Mouse (Mus musculus) G1E (cell line): ENCODE results near the gene Dpp4. TPM values are rescaled to one million over a fixed set of nuclear protein-coding genes. Genes with fewer than 3 reads are reported as not detected.

ENCODE experiments used
- ATAC-seq: 2 replicates; pipeline ENCODE4 v1.8.0; 2016; ENCODE audit warnings: mild to moderate bottlenecking; ENCODE audit not compliant: insufficient number of reproducible peaks, poor library complexity, low FRiP score, severe bottlenecking; ENCODE audit errors: extremely low read depth
- DNase-seq: peaks from one replicate; pipeline ENCODE4 v3.0.0; 2012; ENCODE audit warnings: low spot score
- H3K27me3 ChIP-seq: 2 replicates; pipeline ENCODE4 v1.6.1; 2012; ENCODE audit warnings: mild to moderate bottlenecking, low read length, inconsistent platforms; ENCODE audit not compliant: insufficient read depth
- H3K36me3 ChIP-seq: replicated peaks from 2 replicates; pipeline ENCODE3; 2012; ENCODE audit warnings: mild to moderate bottlenecking, inconsistent platforms
- H3K4me1 ChIP-seq: 2 replicates; pipeline ENCODE4 v1.6.1; 2012; ENCODE audit warnings: low read depth, low read length, inconsistent platforms, mixed read lengths; ENCODE audit not compliant: insufficient read depth
- H3K4me3 ChIP-seq: 2 replicates; pipeline ENCODE4 v1.5.1; 2012; ENCODE audit warnings: low read depth, mild to moderate bottlenecking, inconsistent platforms, low read length, moderate library complexity, mixed read lengths
- H3K9me3 ChIP-seq: replicated peaks from 2 replicates; pipeline ENCODE4 v1.6.1; 2012; ENCODE audit warnings: inconsistent platforms
- CTCF ChIP-seq: IDR thresholded peaks from 2 replicates; pipeline ENCODE4 v1.5.1; 2012; ENCODE audit warnings: low read depth, low read length, inconsistent platforms, mixed read lengths
- GATA1 ChIP-seq: IDR thresholded peaks from 2 replicates; pipeline ENCODE4 v1.6.1; 2012; ENCODE audit warnings: borderline replicate concordance, low read length, inconsistent platforms, mixed read lengths
- GATA2 ChIP-seq: IDR thresholded peaks from 2 replicates; pipeline ENCODE4 v1.6.1; 2012; ENCODE audit warnings: low read depth, low read length, inconsistent platforms, borderline replicate concordance
- POLR2AphosphoS5 ChIP-seq: IDR thresholded peaks from 2 replicates; pipeline ENCODE4 v1.6.1; 2012; ENCODE audit warnings: low read depth, low read length, inconsistent platforms; ENCODE audit not compliant: insufficient replicate concordance
- TAL1 ChIP-seq: conservative IDR thresholded peaks from 2 replicates; pipeline ENCODE4 v1.6.1; 2012; ENCODE audit warnings: low read depth, low read length, inconsistent platforms, mixed read lengths
- polyA plus RNA-seq: library from polyadenylated mRNA; stranded (reverse); fragments of >175 nt; gene quantifications from 2 replicates; pipeline ENCODE4 v1.2.3, GENCODE M21; 2012
- total RNA-seq, 2 experiments: library from RNA; stranded (forward) in 1 of 2; stranded (reverse) in 1 of 2; fragments of 200-1000 nt in 1 of 2; fragments of >200 nt in 1 of 2; fragmentation: Nextera tagmentation in 1 of 2; gene quantifications; 2 replicates each; pipeline ENCODE4 v1.2.3; 2014 to 2017

Gene Dpp4
- total RNA-seq (2014; fragmentation: Nextera tagmentation) (2.3 and 5.2 TPM in 2 replicates), total RNA-seq (2017) (0.27 and 0.70 TPM in 2 replicates), polyA plus RNA-seq (0.04 TPM in 2 replicates)

- peaks cover 19% of the 10 kb centered on the region for H3K4me1 ChIP-seq
- ATAC-seq (no peak), DNase-seq (no peak)
- peak within 1 kb of the TSS; percentile 63 for H3K4me3 ChIP-seq
- peaks cover 11% of the 10 kb centered on the region; the same call in 1 of the 2 replicates for H3K27me3 ChIP-seq
- H3K36me3 ChIP-seq: no peaks in the 10 kb centered on the region
- no peaks in the 10 kb centered on the region for H3K9me3 ChIP-seq
- no peak for TF ChIP-seq POLR2AphosphoS5
- no peak for TF ChIP-seq GATA2
- TF ChIP-seq TAL1: no peak
- no peak for TF ChIP-seq GATA1
- no peak for TF ChIP-seq CTCF
Measured at GRCm38 (mm10) chr2:62412081-62412821, at the start of gene Dpp4. TSS of gene Dpp4 (minus strand) at chr2:62412231.

- Histone ChIP-seq H3K4me1 (peaks cover 39% of the 10 kb centered on the region), H3K9me3 (peaks cover 3% of the 10 kb centered on the region), H3K4me3 (peak overlapping the region; percentile 52; the same call in 1 of the 2 replicates), H3K36me3 (peaks cover 2% of the 10 kb centered on the region), H3K27me3 (no peaks in the 10 kb centered on the region)
- no peak for TF ChIP-seq GATA2
- no peak for TF ChIP-seq CTCF
- no peak for TF ChIP-seq POLR2AphosphoS5
- no peak for TF ChIP-seq GATA1
- no peak for TF ChIP-seq TAL1
- DNase-seq (peak; percentile 9), ATAC-seq (peak; percentile 30)
Measured at GRCm38 (mm10) chr2:62460815-62461450, 48.9 kb upstream of the Dpp4 start.

GRCm38 (mm10) chr2:62460231-62460710 lies 48.2 kb upstream of the Dpp4 start:
- peak; percentile 45 for DNase-seq
- Histone ChIP-seq H3K9me3 (peaks cover 3% of the 10 kb centered on the region), H3K4me3 (no peak overlapping the region; the same call in 1 of the 2 replicates), H3K4me1 (peaks cover 39% of the 10 kb centered on the region), H3K27me3 (no peaks in the 10 kb centered on the region), H3K36me3 (peaks cover 2% of the 10 kb centered on the region)
- TF ChIP-seq CTCF (no peak), GATA1 (no peak), TAL1 (no peak), POLR2AphosphoS5 (no peak)
- peak; percentile 86 for ATAC-seq

- Histone ChIP-seq H3K27me3 (no peaks in the 10 kb centered on the region), H3K4me3 (peak overlapping the region; percentile 25; the same call in 1 of the 2 replicates), H3K9me3 (peaks cover 3% of the 10 kb centered on the region), H3K36me3 (peaks cover 2% of the 10 kb centered on the region), H3K4me1 (peaks cover 39% of the 10 kb centered on the region)
- ATAC-seq (no peak), DNase-seq (no peak)
- TF ChIP-seq GATA1 (no peak), POLR2AphosphoS5 (no peak), TAL1 (no peak), GATA2 (no peak), CTCF (no peak)
Measured at GRCm38 (mm10) chr2:62459241-62460174, 47.5 kb upstream of the Dpp4 start.

GRCm38 (mm10) chr2:62458070-62458469 lies 46.0 kb upstream of the Dpp4 start:
- H3K4me1 ChIP-seq: peaks cover 47% of the 10 kb centered on the region
- H3K4me3 ChIP-seq: no peak overlapping the region
- no peak for DNase-seq
- peaks cover 2% of the 10 kb centered on the region for H3K36me3 ChIP-seq
- H3K9me3 ChIP-seq: peaks cover 3% of the 10 kb centered on the region
- H3K27me3 ChIP-seq: no peaks in the 10 kb centered on the region
- ATAC-seq: no peak
- TF ChIP-seq TAL1 (no peak), GATA2 (no peak), CTCF (no peak)

GRCm38 (mm10) chr2:62454991-62455390 lies 43.0 kb upstream of the Dpp4 start:
- Histone ChIP-seq H3K4me1 (peaks cover 27% of the 10 kb centered on the region), H3K27me3 (no peaks in the 10 kb centered on the region), H3K36me3 (no peaks in the 10 kb centered on the region), H3K9me3 (no peaks in the 10 kb centered on the region), H3K4me3 (no peak overlapping the region)
- no peak for ATAC-seq
- no peak for TF ChIP-seq POLR2AphosphoS5
- TF ChIP-seq GATA1: no peak
- no peak for TF ChIP-seq GATA2
- no peak for TF ChIP-seq TAL1
- no peak for DNase-seq
